Comparison of ENCODE assay signal across 9 mouse cellular contexts in the genomic region with DNA sequence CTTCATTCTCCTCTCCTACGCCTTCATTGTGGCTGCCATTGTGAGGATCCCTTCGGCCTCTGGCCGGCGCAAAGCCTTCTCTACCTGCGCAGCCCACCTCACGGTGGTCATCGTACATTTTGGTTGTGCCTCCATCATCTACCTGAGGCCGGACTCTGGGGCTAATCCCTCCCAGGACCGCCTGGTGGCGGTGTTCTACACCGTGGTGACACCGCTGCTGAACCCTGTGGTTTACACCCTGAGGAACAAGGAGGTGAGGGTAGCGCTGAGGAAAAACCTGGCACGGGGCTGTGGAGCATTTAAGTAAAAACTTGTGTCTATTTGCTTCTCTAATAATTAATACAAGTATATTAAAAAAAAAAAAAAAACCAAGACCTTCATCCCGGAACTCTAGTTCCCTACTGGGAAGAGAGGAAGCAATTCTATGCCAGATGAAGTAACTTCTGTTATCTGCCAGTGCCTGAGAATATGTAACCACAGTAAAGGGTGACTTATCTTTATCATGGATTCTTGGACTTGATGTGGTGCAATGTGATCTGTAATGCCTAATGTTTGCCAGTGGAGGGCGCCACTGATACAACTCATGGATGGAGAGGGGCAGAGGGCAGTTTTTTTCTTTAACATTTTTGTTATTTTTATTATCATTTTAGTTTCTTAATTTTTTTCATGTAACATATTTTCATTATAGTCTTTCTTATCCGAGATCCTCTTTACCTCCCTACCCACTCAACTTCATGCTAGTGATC. TPM values are rescaled to one million over a fixed set of nuclear protein-coding genes. Genes with fewer than 3 reads are reported as not detected.
DNase-seq lines count a peak whose midpoint lies in the region; ATAC-seq and TF ChIP-seq lines count a peak whose summit lies in the region.
"Had no signal": no experiment of that assay in that cellular context is flagged by ENCODE, and none has a peak within 500 bp of the region (broad histone marks: within the 10 kb centered on the region; RNA-seq: fewer than 3 reads in every experiment).

No protein-coding gene starts in this region.

- no peaks in the 10 kb centered on the region for H3K36me3 ChIP-seq in forebrain, postnatal 0 days (ENCODE audit: insufficient read depth)
- H3K36me3 ChIP-seq in forebrain, embryonic 16.5 days (ENCODE audit: control insufficient read depth, insufficient read depth), result no peaks in the 10 kb centered on the region
- no peaks in the 10 kb centered on the region for H3K36me3 ChIP-seq in testis, adult 2 months (ENCODE audit: control insufficient read depth, insufficient read depth, low read length)
- H3K36me3 ChIP-seq: limb, embryonic 13.5 days had no signal

- no peak overlapping the region for H3K4me2 ChIP-seq in forebrain, postnatal 0 days (ENCODE audit: low read depth)
- H3K4me2 ChIP-seq in forebrain, embryonic 16.5 days (ENCODE audit: low read length), result no peak overlapping the region
- H3K4me2 ChIP-seq: limb, embryonic 13.5 days had no signal

- 58% methylated on average over 17 of the region's 17 CpGs for WGBS in forebrain, postnatal 0 days
- 60% methylated on average over 17 of the region's 17 CpGs for WGBS in forebrain, embryonic 16.5 days

- no peak overlapping the region for H3K4me3 ChIP-seq in forebrain, postnatal 0 days (ENCODE audit: low read depth, low read length)
- H3K4me3 ChIP-seq in forebrain, embryonic 16.5 days (replicated peaks; ENCODE audit: low read length), result no peak overlapping the region
- peak overlapping the region; percentile 51 for H3K4me3 ChIP-seq in testis, adult 2 months (ENCODE audit: control insufficient read depth, low read depth, low read length)
- no peak overlapping the region for H3K4me3 ChIP-seq in embryonic fibroblast, embryonic 13.5 days (ENCODE audit: insufficient read depth, low read length)
- H3K4me3 ChIP-seq: limb, embryonic 13.5 days had no signal

- DNase-seq in forebrain, postnatal 0 days, result peak; percentile 1
- no peak for DNase-seq in testis, postnatal 14 days (ENCODE audit: low spot score)
- DNase-seq in testis, postnatal 10 days (ENCODE audit: low spot score), result peak; percentile 53
- no peak for DNase-seq in frontal cortex, postnatal 14 days (ENCODE audit: low spot score in 2 of 2)
- DNase-seq in layer of hippocampus, adult 18-20 months (ENCODE audit: low spot score in 2 of 2), result no peak

- H3K27ac ChIP-seq in forebrain, postnatal 0 days (ENCODE audit: low read depth, low read length), result no peak overlapping the region
- no peak overlapping the region for H3K27ac ChIP-seq in forebrain, embryonic 16.5 days (ENCODE audit: low read length)
- H3K27ac ChIP-seq in testis, adult 2 months (ENCODE audit: control insufficient read depth, insufficient read depth, low read depth, low read length), result no peak overlapping the region
- H3K27ac ChIP-seq in embryonic fibroblast, embryonic 13.5 days (ENCODE audit: insufficient read depth, low read length), result no peak overlapping the region
- H3K27ac ChIP-seq: limb, embryonic 13.5 days had no signal

- no peak for TF ChIP-seq POLR2A in testis, adult 2 months (IDR thresholded peaks at IDR 0.05; ENCODE audit: control insufficient read depth, low read depth, low read length)
- no peak for TF ChIP-seq POLR2A in embryonic fibroblast, embryonic 13.5 days (IDR thresholded peaks at IDR 0.05; ENCODE audit: low read depth, low read length)

- TF ChIP-seq CTCF in forebrain, postnatal 0 days (IDR thresholded peaks at IDR 0.05; ENCODE audit: low read depth), result peak; percentile 52
- TF ChIP-seq CTCF in testis, adult 2 months (IDR thresholded peaks at IDR 0.05; ENCODE audit: control insufficient read depth, insufficient read depth, insufficient replicate concordance, low read depth, low read length), result peak; percentile 36; the same call in 1 of the 2 replicates
- 0 out of 2 replicates have a peak, but pooled peaks have one; percentile 4 for TF ChIP-seq CTCF in embryonic fibroblast, embryonic 13.5 days (IDR thresholded peaks at IDR 0.05; ENCODE audit: borderline replicate concordance, insufficient read depth, low read length)

- no peaks in the 10 kb centered on the region for H3K4me1 ChIP-seq in forebrain, postnatal 0 days (ENCODE audit: insufficient read depth)
- no peaks in the 10 kb centered on the region for H3K4me1 ChIP-seq in forebrain, embryonic 16.5 days (replicated peaks; ENCODE audit: control insufficient read depth, insufficient read depth, low read length)
- peaks cover 2% of the 10 kb centered on the region; the same call in 1 of the 2 replicates for H3K4me1 ChIP-seq in testis, adult 2 months (ENCODE audit: control insufficient read depth, insufficient read depth, low read length)
- no peaks in the 10 kb centered on the region for H3K4me1 ChIP-seq in embryonic fibroblast, embryonic 13.5 days (ENCODE audit: control insufficient read depth, insufficient read depth, low read length)
- H3K4me1 ChIP-seq: limb, embryonic 13.5 days had no signal

- H3K9me3 ChIP-seq in forebrain, postnatal 0 days (ENCODE audit: low read length), result no peaks in the 10 kb centered on the region
- H3K9me3 ChIP-seq in forebrain, embryonic 16.5 days (ENCODE audit: control insufficient read depth, low read length), result no peaks in the 10 kb centered on the region
- H3K9me3 ChIP-seq: limb, embryonic 13.5 days had no signal

- H3K27me3 ChIP-seq in forebrain, postnatal 0 days (ENCODE audit: insufficient read depth, low read length), result no peaks in the 10 kb centered on the region
- H3K27me3 ChIP-seq in forebrain, embryonic 16.5 days (replicated peaks; ENCODE audit: control insufficient read depth, insufficient read depth, low read length), result no peaks in the 10 kb centered on the region
- no peaks in the 10 kb centered on the region for H3K27me3 ChIP-seq in testis, adult 2 months (ENCODE audit: control insufficient read depth, insufficient read depth, low read length)
- H3K27me3 ChIP-seq: limb, embryonic 13.5 days had no signal

- H3K9ac ChIP-seq in forebrain, postnatal 0 days, result no peak overlapping the region
- H3K9ac ChIP-seq in forebrain, embryonic 16.5 days (replicated peaks; ENCODE audit: low read depth, low read length), result no peak overlapping the region
- H3K9ac ChIP-seq: limb, embryonic 13.5 days had no signal

- no peak for ATAC-seq in forebrain, postnatal 0 days
- no peak for ATAC-seq in forebrain, embryonic 16.5 days

RNA-seq across cellular contexts. Expression of gene Olfr1358, which starts 3.2 kb away (rescaled TPM):
- total RNA-seq in forebrain, postnatal 0 days (2014; rRNA removed), result 0.71 TPM in 1 of 2 replicates, not detected in the other
- polyA plus RNA-seq in forebrain, postnatal 0 days (2015; fragmentation: Nextera tagmentation; extraction: Ambion mirVana), result not detected in 2 replicates
- polyA plus RNA-seq in forebrain, embryonic 16.5 days (2015; fragmentation: Nextera tagmentation; extraction: Ambion mirVana), result not detected in 2 replicates
- polyA plus RNA-seq in testis, adult 2 months (2012; rRNA removed), result 0.54 and 0.67 TPM in 2 replicates
- not detected in 2 replicates for polyA plus RNA-seq in embryonic fibroblast, embryonic 13.5 days (2011; ENCODE audit: insufficient read length, low read depth, missing spikeins)
- total RNA-seq in layer of hippocampus, adult 18-20 months (2021), result not detected
- polyA plus RNA-seq: limb, embryonic 13.5 days had no signal

RNA-seq across cellular contexts. Expression of gene Ilvbl, which starts 53.7 kb away (rescaled TPM):
- total RNA-seq in forebrain, postnatal 0 days (2014; rRNA removed), result 37.0 and 57.4 TPM in 2 replicates
- 46.5 and 58.8 TPM in 2 replicates for polyA plus RNA-seq in forebrain, postnatal 0 days (2015; fragmentation: Nextera tagmentation; extraction: Ambion mirVana)
- 38.5 and 48.3 TPM in 2 replicates for polyA plus RNA-seq in forebrain, embryonic 16.5 days (2015; fragmentation: Nextera tagmentation; extraction: Ambion mirVana)
- 11.1 and 12.0 TPM in 2 replicates for polyA plus RNA-seq in testis, adult 2 months (2012; rRNA removed)
- 42.7 and 55.5 TPM in 2 replicates for polyA plus RNA-seq in embryonic fibroblast, embryonic 13.5 days (2011; ENCODE audit: insufficient read length, low read depth, missing spikeins)
- 10 to 100 TPM; 27.3 to 33.4 TPM for total RNA-seq in layer of hippocampus, adult 18-20 months (2021)

RNA-seq across cellular contexts. Expression of gene Pdxk, which starts 55.7 kb away (rescaled TPM):
- 30.5 and 43.6 TPM in 2 replicates for total RNA-seq in forebrain, postnatal 0 days (2014; rRNA removed)
- 20.0 and 30.7 TPM in 2 replicates for polyA plus RNA-seq in forebrain, postnatal 0 days (2015; fragmentation: Nextera tagmentation; extraction: Ambion mirVana)
- 16.7 and 23.0 TPM in 2 replicates for polyA plus RNA-seq in forebrain, embryonic 16.5 days (2015; fragmentation: Nextera tagmentation; extraction: Ambion mirVana)
- polyA plus RNA-seq in testis, adult 2 months (2012; rRNA removed), result 3.9 and 4.1 TPM in 2 replicates
- 8.4 and 12.4 TPM in 2 replicates for polyA plus RNA-seq in embryonic fibroblast, embryonic 13.5 days (2011; ENCODE audit: insufficient read length, low read depth, missing spikeins)
- 100 to 1,000 TPM in 1 of 2 experiments, 10 to 100 TPM in 1; 99.5 to 106 TPM for total RNA-seq in layer of hippocampus, adult 18-20 months (2021)

Comparison
In these comparisons a context has a peak if more than half of its experiments do, and no peak if none do; other contexts are left out.
1. DNase-seq: peak in forebrain, postnatal 0 days (single experiment) and testis, postnatal 10 days (single experiment); none in testis, postnatal 14 days (single experiment), frontal cortex, postnatal 14 days (0 of 2) and layer of hippocampus, adult 18-20 months (0 of 2).
2. Peak in every context shown above with its lines, with median percentiles within 50 percentile points of each other: CTCF ChIP-seq.